Mouse (Mus musculus): ENCODE results near the gene Edn2. TPM values are rescaled to one million over a fixed set of nuclear protein-coding genes. Genes with fewer than 3 reads are reported as not detected.

Edn2 gene
- polyA plus RNA-seq, 1 experiment = not detected

DNA sequence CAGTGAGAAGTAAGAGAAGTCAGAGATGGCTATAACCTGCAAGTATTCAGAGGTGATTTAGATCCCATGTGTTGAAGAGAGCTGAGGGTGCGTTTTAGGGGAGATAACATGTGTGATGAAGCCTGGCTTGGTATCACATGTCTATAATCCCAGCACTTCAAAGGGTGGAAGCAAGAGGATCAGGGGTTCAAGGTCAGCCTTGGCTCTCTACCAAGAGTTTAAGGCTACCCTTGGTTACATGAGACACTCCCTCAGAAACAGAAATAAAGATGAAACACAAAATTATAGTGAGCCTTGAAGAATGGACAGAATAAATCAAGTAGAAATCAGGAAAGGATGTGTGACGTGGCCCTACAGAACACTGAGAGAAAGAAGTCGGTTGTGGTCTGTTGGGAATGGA, 7.3 kb upstream of the Edn2 start:
- Histone ChIP-seq H3K36me3 (ENCODE audit: control insufficient read depth, insufficient read depth, low read length) (no peaks in the 10 kb centered on the region), H3K27me3 (ENCODE audit: control insufficient read depth, insufficient read depth, low read length) (no peaks in the 10 kb centered on the region; the same call in 1 of the 2 replicates), H3K27ac (ENCODE audit: control insufficient read depth, insufficient read depth, low read depth, low read length) (no peak overlapping the region), H3K4me1 (ENCODE audit: control insufficient read depth, insufficient read depth, low read length) (peaks cover 12% of the 10 kb centered on the region), H3K4me3 (ENCODE audit: control insufficient read depth, low read depth, low read length) (no peak overlapping the region)
- no peak for TF ChIP-seq POLR2A (IDR thresholded peaks at IDR 0.05; ENCODE audit: control insufficient read depth, low read depth, low read length)
- TF ChIP-seq CTCF (IDR thresholded peaks at IDR 0.05; ENCODE audit: control insufficient read depth, insufficient read depth, insufficient replicate concordance, low read depth, low read length) = no peak

DNA sequence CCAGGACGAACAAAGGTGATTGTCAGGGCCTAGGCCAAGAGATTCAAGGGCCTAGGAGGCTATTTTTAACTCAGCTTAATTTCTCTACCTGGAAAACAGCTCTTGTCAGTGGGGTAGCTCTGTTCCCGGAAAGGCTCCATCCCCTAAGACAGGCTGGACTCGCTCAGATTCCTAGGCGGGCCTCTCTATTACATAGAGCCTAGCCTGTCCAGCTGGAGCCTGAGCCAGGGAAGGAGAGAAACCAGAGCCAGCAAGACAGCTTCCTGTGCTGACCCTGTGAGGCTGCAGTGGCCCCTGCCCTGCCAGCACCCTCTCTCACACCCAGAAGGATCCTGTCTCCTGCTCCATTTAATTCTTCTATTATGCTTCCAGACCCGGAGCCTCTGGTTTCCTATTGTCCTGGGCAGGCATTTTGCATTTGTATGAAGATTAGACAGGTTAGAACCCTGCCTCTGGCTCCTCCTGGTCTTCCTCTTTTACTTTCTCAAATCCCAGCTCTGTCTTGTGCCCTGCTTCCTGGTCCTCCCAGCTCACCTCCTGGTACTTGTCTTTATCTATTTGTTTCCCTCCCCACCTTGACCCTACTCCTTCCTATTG, 2.2 kb upstream of the Edn2 start:
- no peaks in the 10 kb centered on the region for H3K27me3 ChIP-seq (ENCODE audit: control insufficient read depth, insufficient read depth, low read length)
- TF ChIP-seq CTCF (IDR thresholded peaks at IDR 0.05; ENCODE audit: control insufficient read depth, insufficient read depth, insufficient replicate concordance, low read depth, low read length) = no peak
- TF ChIP-seq POLR2A (IDR thresholded peaks at IDR 0.05; ENCODE audit: control insufficient read depth, low read depth, low read length) = no peak
- H3K27ac ChIP-seq (ENCODE audit: control insufficient read depth, insufficient read depth, low read depth, low read length) = no peak overlapping the region
- no peaks in the 10 kb centered on the region for H3K36me3 ChIP-seq (ENCODE audit: control insufficient read depth, insufficient read depth, low read length)
- peaks cover 15% of the 10 kb centered on the region for H3K4me1 ChIP-seq (ENCODE audit: control insufficient read depth, insufficient read depth, low read length)
- H3K4me3 ChIP-seq (ENCODE audit: control insufficient read depth, low read depth, low read length) = no peak overlapping the region

DNA sequence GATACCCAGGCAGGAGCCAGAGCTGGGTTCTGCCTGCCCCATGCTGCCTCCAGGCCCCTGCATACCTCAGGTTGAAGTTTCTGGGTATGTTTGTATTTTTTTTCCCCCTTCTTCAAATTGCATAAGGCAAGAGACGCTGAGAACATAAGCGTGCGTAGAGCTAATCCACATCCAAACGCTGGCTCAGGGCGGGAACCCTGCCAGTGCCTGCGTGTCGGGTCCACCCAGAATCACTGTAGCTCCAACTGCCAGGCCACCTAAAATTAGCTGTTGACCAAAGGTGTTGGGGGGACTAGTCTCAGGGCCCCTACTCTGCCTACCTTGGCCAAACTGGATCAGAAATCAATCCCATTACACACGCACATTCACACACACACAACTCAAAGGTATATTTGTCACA, 1.6 kb downstream of the Edn2 start:
- no peaks in the 10 kb centered on the region for H3K27me3 ChIP-seq (ENCODE audit: control insufficient read depth, insufficient read depth, low read length)
- no peak overlapping the region for H3K27ac ChIP-seq (ENCODE audit: control insufficient read depth, insufficient read depth, low read depth, low read length)
- peaks cover 6% of the 10 kb centered on the region; the same call in 1 of the 2 replicates for H3K4me1 ChIP-seq (ENCODE audit: control insufficient read depth, insufficient read depth, low read length)
- H3K4me3 ChIP-seq (ENCODE audit: control insufficient read depth, low read depth, low read length) = no peak overlapping the region
- no peaks in the 10 kb centered on the region for H3K36me3 ChIP-seq (ENCODE audit: control insufficient read depth, insufficient read depth, low read length)
- no peak for TF ChIP-seq POLR2A (IDR thresholded peaks at IDR 0.05; ENCODE audit: control insufficient read depth, low read depth, low read length)
- TF ChIP-seq CTCF (IDR thresholded peaks at IDR 0.05; ENCODE audit: control insufficient read depth, insufficient read depth, insufficient replicate concordance, low read depth, low read length) = no peak

DNA sequence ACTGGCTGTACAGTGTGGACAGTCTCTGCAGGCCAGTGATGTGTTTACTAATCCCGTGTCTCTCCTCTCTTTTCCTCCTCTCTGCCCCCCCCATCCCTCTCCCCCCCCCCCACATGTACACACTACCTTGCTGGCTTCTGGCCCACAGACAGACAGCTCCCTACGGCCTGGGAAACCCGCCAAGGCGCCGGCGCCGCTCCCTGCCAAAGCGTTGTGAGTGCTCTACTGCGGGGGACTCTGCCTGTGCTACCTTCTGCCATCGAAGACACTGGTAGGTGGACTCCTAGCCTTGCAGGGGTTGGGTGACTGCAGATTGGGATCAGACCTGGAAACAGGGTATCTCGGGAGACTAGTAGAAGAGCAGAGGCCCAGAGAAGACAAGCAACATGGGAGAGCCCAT, 2.2 kb downstream of the Edn2 start:
- TF ChIP-seq POLR2A (IDR thresholded peaks at IDR 0.05; ENCODE audit: control insufficient read depth, low read depth, low read length) (no peak), CTCF (IDR thresholded peaks at IDR 0.05; ENCODE audit: control insufficient read depth, insufficient read depth, insufficient replicate concordance, low read depth, low read length) (no peak)
- H3K27me3 ChIP-seq (ENCODE audit: control insufficient read depth, insufficient read depth, low read length) = no peaks in the 10 kb centered on the region
- no peaks in the 10 kb centered on the region for H3K36me3 ChIP-seq (ENCODE audit: control insufficient read depth, insufficient read depth, low read length)
- H3K4me3 ChIP-seq (ENCODE audit: control insufficient read depth, low read depth, low read length) = no peak overlapping the region
- peaks cover 6% of the 10 kb centered on the region; the same call in 1 of the 2 replicates for H3K4me1 ChIP-seq (ENCODE audit: control insufficient read depth, insufficient read depth, low read length)
- H3K27ac ChIP-seq (ENCODE audit: control insufficient read depth, insufficient read depth, low read depth, low read length) = no peak overlapping the region

DNA sequence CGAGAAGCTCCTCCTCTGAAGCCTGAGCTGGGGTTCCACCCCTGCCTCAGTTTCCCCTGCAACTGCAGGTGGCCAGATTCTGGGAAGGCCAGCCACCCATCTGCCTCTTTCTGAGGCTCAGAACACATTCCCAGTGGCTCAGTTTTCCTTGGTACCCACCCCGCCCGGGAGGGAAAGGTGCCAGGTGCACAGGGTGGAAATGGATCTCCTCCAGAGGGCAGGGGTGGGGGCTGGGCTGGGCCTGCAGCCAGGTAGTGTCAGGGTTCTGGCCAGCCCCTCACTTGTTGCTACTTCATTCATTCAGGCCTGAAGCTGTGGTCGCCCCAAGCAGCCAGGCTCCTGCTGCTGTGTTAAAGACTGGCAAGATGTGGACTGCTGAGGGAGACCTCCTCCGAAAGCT, 3.3 kb downstream of the Edn2 start:
- H3K27ac ChIP-seq (ENCODE audit: control insufficient read depth, insufficient read depth, low read depth, low read length) = no peak overlapping the region
- H3K36me3 ChIP-seq (ENCODE audit: control insufficient read depth, insufficient read depth, low read length) = no peaks in the 10 kb centered on the region
- H3K27me3 ChIP-seq (ENCODE audit: control insufficient read depth, insufficient read depth, low read length) = no peaks in the 10 kb centered on the region
- H3K4me1 ChIP-seq (ENCODE audit: control insufficient read depth, insufficient read depth, low read length) = peaks cover 6% of the 10 kb centered on the region; the same call in 1 of the 2 replicates
- no peak overlapping the region for H3K4me3 ChIP-seq (ENCODE audit: control insufficient read depth, low read depth, low read length)
- TF ChIP-seq POLR2A (IDR thresholded peaks at IDR 0.05; ENCODE audit: control insufficient read depth, low read depth, low read length) = no peak
- TF ChIP-seq CTCF (IDR thresholded peaks at IDR 0.05; ENCODE audit: control insufficient read depth, insufficient read depth, insufficient replicate concordance, low read depth, low read length) = no peak

DNA sequence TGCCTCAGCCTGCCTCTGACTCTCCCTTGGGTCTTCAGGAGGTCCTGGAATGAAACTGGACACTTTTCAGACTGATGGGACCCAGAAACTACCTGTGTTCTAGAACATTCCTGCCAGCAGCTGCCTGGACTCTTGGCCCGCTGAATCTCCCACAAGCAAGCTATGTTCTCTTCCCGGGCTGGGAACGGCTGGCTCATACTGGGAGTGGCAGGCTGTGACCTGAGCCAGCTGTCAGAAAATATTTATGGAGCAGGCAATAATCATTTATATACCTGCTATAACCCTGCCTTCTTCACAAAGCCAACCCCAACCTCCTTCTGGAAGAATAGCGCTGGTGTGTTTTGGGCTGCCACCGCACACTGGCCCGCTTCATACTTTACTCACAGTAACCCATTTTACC, 6.8 kb downstream of the Edn2 start:
- H3K4me1 ChIP-seq (ENCODE audit: control insufficient read depth, insufficient read depth, low read length) = no peaks in the 10 kb centered on the region
- H3K27ac ChIP-seq (ENCODE audit: control insufficient read depth, insufficient read depth, low read depth, low read length) = no peak overlapping the region
- H3K36me3 ChIP-seq (ENCODE audit: control insufficient read depth, insufficient read depth, low read length) = no peaks in the 10 kb centered on the region
- TF ChIP-seq CTCF (IDR thresholded peaks at IDR 0.05; ENCODE audit: control insufficient read depth, insufficient read depth, insufficient replicate concordance, low read depth, low read length) = no peak
- no peak for TF ChIP-seq POLR2A (IDR thresholded peaks at IDR 0.05; ENCODE audit: control insufficient read depth, low read depth, low read length)
- no peak overlapping the region for H3K4me3 ChIP-seq (ENCODE audit: control insufficient read depth, low read depth, low read length)
- H3K27me3 ChIP-seq (ENCODE audit: control insufficient read depth, insufficient read depth, low read length) = no peaks in the 10 kb centered on the region

DNA sequence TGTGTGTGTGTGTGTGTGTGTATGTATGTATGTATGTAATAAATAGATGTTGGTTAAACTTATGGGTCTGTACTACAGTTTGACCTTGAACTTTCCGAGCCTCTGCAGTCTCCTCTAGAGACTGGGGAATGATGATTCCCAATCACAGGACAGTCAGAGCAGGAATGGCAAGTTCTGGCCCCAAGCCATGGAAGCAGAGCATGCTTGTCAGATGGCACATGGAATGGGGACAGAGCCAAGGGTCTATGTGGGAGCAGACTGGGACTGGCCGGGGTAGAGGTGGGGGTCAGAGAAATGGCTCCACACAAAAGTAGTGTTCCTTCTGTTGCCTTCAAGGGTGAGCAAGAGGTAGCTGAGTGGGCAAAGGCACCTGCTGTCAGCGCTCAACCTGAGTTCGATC, 7.3 kb downstream of the Edn2 start:
- TF ChIP-seq POLR2A (IDR thresholded peaks at IDR 0.05; ENCODE audit: control insufficient read depth, low read depth, low read length) (no peak), CTCF (IDR thresholded peaks at IDR 0.05; ENCODE audit: control insufficient read depth, insufficient read depth, insufficient replicate concordance, low read depth, low read length) (no peak)
- Histone ChIP-seq H3K27ac (ENCODE audit: control insufficient read depth, insufficient read depth, low read depth, low read length) (no peak overlapping the region), H3K36me3 (ENCODE audit: control insufficient read depth, insufficient read depth, low read length) (no peaks in the 10 kb centered on the region), H3K4me1 (ENCODE audit: control insufficient read depth, insufficient read depth, low read length) (no peaks in the 10 kb centered on the region), H3K27me3 (ENCODE audit: control insufficient read depth, insufficient read depth, low read length) (no peaks in the 10 kb centered on the region), H3K4me3 (ENCODE audit: control insufficient read depth, low read depth, low read length) (no peak overlapping the region)

All from testis, adult 2 months (tissue).